Mouse (Mus musculus) neural tube, embryonic 14.5 days (tissue): ENCODE results near the gene Usp22. TPM values are rescaled to one million over a fixed set of nuclear protein-coding genes. Genes with fewer than 3 reads are reported as not detected.

Experiments used
- ATAC-seq: fragments of 200-750 bp; cut with Nextera tagmentation; 2 replicates; pipeline ENCODE4 v1.8.0; 2017; ENCODE audit warnings: low read depth, mild to moderate bottlenecking, moderate TSS enrichment, moderate library complexity
- H3K27ac ChIP-seq: fragments of 300-500 bp; sonication (generic); 2 replicates; pipeline ENCODE4 v1.5.1; 2014; ENCODE audit warnings: low read depth, mild to moderate bottlenecking, control low read depth, low read length, moderate library complexity, mixed read lengths
- H3K27me3 ChIP-seq: fragments of 300-500 bp; sonication (generic); 2 replicates; pipeline ENCODE4 v1.6.1; 2014; ENCODE audit warnings: low read length; ENCODE audit not compliant: control insufficient read depth, insufficient read depth
- H3K36me3 ChIP-seq: fragments of 300-500 bp; sonication (generic); 2 replicates; pipeline ENCODE4 v1.6.1; 2014; ENCODE audit warnings: low read length, mixed read lengths; ENCODE audit not compliant: control insufficient read depth, insufficient read depth
- H3K4me1 ChIP-seq: fragments of 300-500 bp; sonication (generic); 2 replicates; pipeline ENCODE4 v1.6.1; 2014; ENCODE audit warnings: low read length; ENCODE audit not compliant: control insufficient read depth, insufficient read depth
- H3K4me2 ChIP-seq: fragments of 300-500 bp; sonication (generic); 2 replicates; pipeline ENCODE4 v1.6.1; 2014; ENCODE audit warnings: mild to moderate bottlenecking, low read depth, low read length, control low read depth
- H3K4me3 ChIP-seq: fragments of 300-500 bp; sonication (generic); 2 replicates; pipeline ENCODE4 v1.5.1; 2014; ENCODE audit warnings: low read depth, low read length, control low read depth, mixed read lengths
- H3K9ac ChIP-seq: fragments of 300-500 bp; sonication (generic); replicated peaks from 2 replicates; pipeline ENCODE4 v1.6.1; 2014; ENCODE audit warnings: low read depth, mild to moderate bottlenecking, control low read depth, low read length, mixed read lengths
- H3K9me3 ChIP-seq: fragments of 300-500 bp; sonication (generic); 2 replicates; pipeline ENCODE4 v1.6.1; 2016; ENCODE audit warnings: low read length; ENCODE audit not compliant: control insufficient read depth
- WGBS: fragments of 180-500 bp; shearing (Covaris S2); extraction: QIAGEN DNeasy Blood & Tissue Kit; methylation state at CpG from one replicate; pipeline ENCODE4 v1.1.7; 2014; 5-methylcytosine and 5-hydroxymethylcytosine counted together
- polyA plus RNA-seq: library from polyadenylated mRNA; unstranded; fragments of >200 nt; fragmentation: Nextera tagmentation; extraction: Ambion mirVana; gene quantifications from 2 replicates; pipeline ENCODE4 v1.2.1, GENCODE M21; 2014

Usp22 gene
- polyA plus RNA-seq, result 526 and 544 TPM in 2 replicates

DNA sequence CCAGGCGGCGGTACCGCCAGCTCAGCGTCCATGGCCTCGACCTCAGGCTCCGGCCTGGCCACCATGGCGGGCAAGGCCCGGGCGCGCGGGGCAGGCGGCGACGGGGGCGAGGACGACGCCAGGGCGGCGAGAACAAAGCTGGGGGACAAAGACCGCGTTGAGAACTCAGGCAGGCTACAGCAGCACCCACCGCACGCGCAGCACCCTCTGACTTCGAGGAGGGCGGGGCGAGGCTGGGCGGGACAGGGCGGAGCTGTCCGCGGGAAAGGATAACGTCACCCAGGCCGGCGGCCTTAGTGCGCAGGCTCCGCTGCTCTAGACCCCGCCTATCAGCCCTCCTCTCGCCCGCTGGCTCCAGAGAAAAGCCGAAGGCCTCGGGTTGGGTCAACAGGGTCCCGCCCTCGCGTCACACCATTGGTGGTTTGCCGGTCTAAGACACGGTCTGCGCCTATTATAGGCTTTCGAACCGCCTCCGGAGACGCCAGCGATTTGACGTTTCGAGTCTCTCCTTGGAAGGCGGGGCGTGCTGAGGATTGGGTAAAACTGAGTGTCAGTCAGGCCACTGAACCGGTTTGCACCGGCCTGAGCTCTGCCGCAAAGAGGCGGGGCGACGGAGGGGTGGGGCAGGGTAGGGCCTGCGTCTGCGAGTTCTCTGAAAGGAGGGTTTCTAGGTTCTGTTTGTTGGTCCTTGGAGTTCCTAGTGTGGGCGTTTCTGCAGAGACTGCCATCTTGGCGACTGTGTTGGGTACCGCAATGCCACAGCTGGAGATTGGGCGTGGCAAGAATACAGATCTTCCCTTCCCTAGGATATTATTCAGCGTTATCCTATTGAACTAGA is at the start of gene Usp22:
TSS of gene Usp22 (minus strand) at position 235 of the 838 bp plus-strand sequence.
- Histone ChIP-seq H3K4me2 (peak within 1 kb of the TSS; percentile 64), H3K9ac (peak within 1 kb of the TSS; percentile 100), H3K27ac (peak within 1 kb of the TSS; percentile 99), H3K9me3 (no peaks in the 10 kb centered on the region), H3K27me3 (no peaks in the 10 kb centered on the region), H3K4me3 (peak within 1 kb of the TSS; percentile 100), H3K4me1 (peaks cover 30% of the 10 kb centered on the region), H3K36me3 (no peaks in the 10 kb centered on the region)
- WGBS, result under 1% methylated on average over 69 of the region's 69 CpGs
- peak; percentile 97 for ATAC-seq

DNA sequence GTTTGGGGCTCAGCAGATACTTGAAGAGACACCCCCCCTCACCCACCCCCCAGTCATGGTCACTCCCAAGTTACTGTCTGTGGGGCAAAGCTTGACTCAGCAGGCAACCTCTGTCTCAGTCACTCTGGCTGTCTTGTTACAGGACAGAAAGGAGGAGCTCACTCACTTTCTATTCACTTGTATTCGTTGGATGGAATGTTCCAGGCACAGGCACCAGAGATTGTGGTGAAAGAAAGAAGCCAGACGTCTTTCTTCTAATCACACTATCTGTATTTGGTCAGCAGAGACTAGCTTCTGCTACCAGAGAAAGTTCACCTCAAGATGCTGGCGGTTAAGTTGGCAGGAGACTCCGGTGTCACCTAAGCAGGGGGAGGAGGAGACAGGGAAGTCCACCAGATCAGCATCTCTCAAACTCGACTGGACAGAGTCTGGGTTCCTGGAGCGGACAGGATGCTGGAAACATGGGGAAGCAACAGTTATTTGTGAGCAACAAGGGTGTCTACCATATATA is 49.4 kb upstream of the Usp22 start:
- no peak overlapping the region for H3K4me2 ChIP-seq
- WGBS, result 83% methylated on average over 6 of the region's 6 CpGs
- no peaks in the 10 kb centered on the region for H3K4me1 ChIP-seq
- H3K4me3 ChIP-seq, result no peak overlapping the region
- H3K9me3 ChIP-seq, result no peaks in the 10 kb centered on the region
- no peak overlapping the region for H3K27ac ChIP-seq
- H3K27me3 ChIP-seq, result no peaks in the 10 kb centered on the region
- no peaks in the 10 kb centered on the region for H3K36me3 ChIP-seq
- ATAC-seq, result no peak
- H3K9ac ChIP-seq, result no peak overlapping the region

GRCm38 (mm10) chr11:61222971-61223745 is 48.3 kb upstream of the Usp22 start:
- ATAC-seq, result no peak
- Histone ChIP-seq H3K36me3 (no peaks in the 10 kb centered on the region), H3K9me3 (no peaks in the 10 kb centered on the region), H3K4me2 (no peak overlapping the region), H3K27ac (no peak overlapping the region), H3K9ac (no peak overlapping the region), H3K4me1 (no peaks in the 10 kb centered on the region), H3K27me3 (no peaks in the 10 kb centered on the region), H3K4me3 (no peak overlapping the region)
- 92% methylated on average over 9 of the region's 9 CpGs for WGBS

DNA sequence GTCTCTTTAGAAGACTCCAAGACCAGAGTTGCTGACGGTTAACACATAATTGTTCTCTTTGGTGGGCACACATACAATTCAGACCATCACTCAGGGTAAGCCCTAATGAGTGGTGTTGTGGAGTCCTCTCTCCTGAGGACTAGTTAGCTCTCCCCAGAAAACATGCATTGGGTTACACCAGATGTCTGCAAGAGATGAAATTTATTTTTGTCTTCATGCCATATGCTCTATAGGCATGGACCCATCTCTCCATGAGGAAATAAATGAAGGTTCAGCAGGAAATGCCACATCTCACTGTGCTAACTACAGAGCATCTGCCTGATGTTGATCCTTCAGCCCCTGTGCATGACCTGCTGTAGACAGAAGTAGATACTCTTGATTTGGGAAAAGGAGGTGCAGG is 47.2 kb upstream of the Usp22 start:
- Histone ChIP-seq H3K4me2 (no peak overlapping the region), H3K9ac (no peak overlapping the region), H3K27me3 (no peaks in the 10 kb centered on the region), H3K9me3 (no peaks in the 10 kb centered on the region), H3K4me1 (no peaks in the 10 kb centered on the region), H3K27ac (no peak overlapping the region), H3K36me3 (no peaks in the 10 kb centered on the region), H3K4me3 (no peak overlapping the region)
- 78% methylated on average over 1 of the region's 1 CpGs for WGBS
- ATAC-seq, result no peak

GRCm38 (mm10) chr11:61220156-61220881 is 45.5 kb upstream of the Usp22 start:
- Histone ChIP-seq H3K36me3 (no peaks in the 10 kb centered on the region), H3K9ac (no peak overlapping the region), H3K4me1 (no peaks in the 10 kb centered on the region), H3K27ac (no peak overlapping the region), H3K27me3 (no peaks in the 10 kb centered on the region), H3K4me2 (no peak overlapping the region), H3K9me3 (no peaks in the 10 kb centered on the region), H3K4me3 (no peak overlapping the region)
- 73% methylated on average over 9 of the region's 9 CpGs for WGBS
- ATAC-seq, result no peak

- no peak overlapping the region for H3K4me3 ChIP-seq
- no peaks in the 10 kb centered on the region for H3K9me3 ChIP-seq
- 73% methylated on average over 3 of the region's 3 CpGs for WGBS
- ATAC-seq, result no peak
- H3K4me1 ChIP-seq, result no peaks in the 10 kb centered on the region
- H3K27ac ChIP-seq, result no peak overlapping the region
- no peak overlapping the region for H3K9ac ChIP-seq
- no peak overlapping the region for H3K4me2 ChIP-seq
- H3K36me3 ChIP-seq, result no peaks in the 10 kb centered on the region
- no peaks in the 10 kb centered on the region for H3K27me3 ChIP-seq
Observed at GRCm38 (mm10) chr11:61215936-61216335, 41.1 kb upstream of the Usp22 start.

GRCm38 (mm10) chr11:61212102-61212501 is 37.2 kb upstream of the Usp22 start:
- no peaks in the 10 kb centered on the region for H3K9me3 ChIP-seq
- no peaks in the 10 kb centered on the region for H3K36me3 ChIP-seq
- no peak overlapping the region for H3K27ac ChIP-seq
- H3K4me1 ChIP-seq, result no peaks in the 10 kb centered on the region
- 37% methylated on average over 20 of the region's 20 CpGs for WGBS
- H3K4me3 ChIP-seq, result no peak overlapping the region
- H3K27me3 ChIP-seq, result no peaks in the 10 kb centered on the region
- H3K9ac ChIP-seq, result no peak overlapping the region
- ATAC-seq, result no peak
- H3K4me2 ChIP-seq, result no peak overlapping the region

DNA sequence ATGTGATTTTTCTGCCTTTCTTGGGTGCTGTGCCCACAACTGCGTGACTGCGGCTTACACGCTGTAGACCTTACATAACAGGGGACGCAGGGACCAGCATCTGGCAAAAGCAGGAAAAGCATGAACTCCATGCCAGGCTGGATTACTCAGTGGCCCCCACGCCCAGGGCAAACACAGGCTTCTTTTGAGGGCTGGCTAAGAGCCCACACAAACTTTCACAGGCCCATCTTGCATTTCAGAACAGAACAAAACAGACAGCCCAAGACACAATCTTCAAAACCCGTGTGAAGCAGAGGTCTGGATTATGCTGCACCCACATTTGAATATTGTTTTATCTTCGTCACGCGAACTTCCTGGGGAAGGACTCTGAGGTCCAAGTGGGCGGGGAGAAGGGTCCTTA is 33.5 kb upstream of the Usp22 start:
- WGBS, result 82% methylated on average over 10 of the region's 10 CpGs
- no peaks in the 10 kb centered on the region for H3K4me1 ChIP-seq

More for the DNA sequence above, 33.5 kb upstream of the Usp22 start:
- no peak overlapping the region for H3K27ac ChIP-seq
- no peak overlapping the region for H3K4me3 ChIP-seq
- H3K4me2 ChIP-seq, result no peak overlapping the region
- no peak for ATAC-seq
- H3K36me3 ChIP-seq, result no peaks in the 10 kb centered on the region
- no peak overlapping the region for H3K9ac ChIP-seq
- H3K27me3 ChIP-seq, result no peaks in the 10 kb centered on the region
- no peaks in the 10 kb centered on the region for H3K9me3 ChIP-seq
